Mouse (Mus musculus) liver, embryonic 15.5 days (tissue): ENCODE data around the gene Sema4f. TPM values are rescaled to one million over a fixed set of nuclear protein-coding genes. Genes with fewer than 3 reads are reported as not detected.

Experiments used
- ATAC-seq: fragments of 200-750 bp; cut with Nextera tagmentation; 2 replicates; pipeline ENCODE4 v1.8.0; 2017; ENCODE audit warnings: moderate number of reproducible peaks, mild to moderate bottlenecking, moderate library complexity; ENCODE audit not compliant: insufficient read depth
- H3K27ac ChIP-seq: fragments of 300-500 bp; sonication (generic); replicated peaks from 2 replicates; pipeline ENCODE4 v1.5.1; 2015; ENCODE audit warnings: mild to moderate bottlenecking, inconsistent platforms
- H3K27me3 ChIP-seq: fragments of 300-500 bp; sonication (generic); 2 replicates; pipeline ENCODE4 v1.6.1; 2015; ENCODE audit warnings: mild to moderate bottlenecking, inconsistent platforms
- H3K36me3 ChIP-seq: fragments of 300-500 bp; sonication (generic); replicated peaks from 2 replicates; pipeline ENCODE4 v1.6.1; 2015; ENCODE audit warnings: moderate library complexity, mild to moderate bottlenecking, inconsistent platforms
- H3K4me1 ChIP-seq: fragments of 300-500 bp; sonication (generic); replicated peaks from 2 replicates; pipeline ENCODE4 v1.6.1; 2015; ENCODE audit warnings: inconsistent platforms
- H3K4me2 ChIP-seq: fragments of 300-500 bp; sonication (generic); 2 replicates; pipeline ENCODE4 v1.6.1; 2015; ENCODE audit warnings: moderate library complexity, mild to moderate bottlenecking, inconsistent platforms
- H3K4me3 ChIP-seq: fragments of 300-500 bp; sonication (generic); replicated peaks from 2 replicates; pipeline ENCODE4 v1.5.1; 2015; ENCODE audit warnings: mild to moderate bottlenecking, inconsistent platforms
- H3K9ac ChIP-seq: fragments of 300-500 bp; sonication (generic); 2 replicates; pipeline ENCODE4 v1.6.1; 2015; ENCODE audit warnings: moderate library complexity, mild to moderate bottlenecking, inconsistent platforms
- H3K9me3 ChIP-seq: fragments of 300-500 bp; sonication (generic); replicated peaks from 2 replicates; pipeline ENCODE4 v1.6.1; 2016; ENCODE audit warnings: inconsistent platforms
- WGBS: fragments of 180-500 bp; shearing (Covaris S2); methylation state at CpG from one replicate; pipeline ENCODE4 v1.1.7; 2015; ENCODE audit warnings: mixed read lengths; ENCODE audit not compliant: insufficient replicate concordance; 5-methylcytosine and 5-hydroxymethylcytosine counted together
- polyA plus RNA-seq: library from polyadenylated mRNA; unstranded; fragments of >200 nt; fragmentation: Nextera tagmentation; extraction: Ambion mirVana; gene quantifications from 2 replicates; pipeline ENCODE4 v1.2.1, GENCODE M21; 2015

Gene Sema4f
- polyA plus RNA-seq, 1 experiment from 2014 or later = 0.10 TPM

GRCm38 (mm10) chr6:82891488-82891887, 48.1 kb downstream of the Sema4f start:
- ATAC-seq = no peak
- Histone ChIP-seq H3K27ac (no peak overlapping the region), H3K9me3 (no peaks in the 10 kb centered on the region), H3K4me2 (no peak overlapping the region), H3K27me3 (no peaks in the 10 kb centered on the region), H3K36me3 (no peaks in the 10 kb centered on the region), H3K9ac (no peak overlapping the region), H3K4me1 (no peaks in the 10 kb centered on the region), H3K4me3 (no peak overlapping the region)
- WGBS = 54% methylated on average over 6 of the region's 6 CpGs

GRCm38 (mm10) chr6:82886330-82886729, 53.2 kb downstream of the Sema4f start:
- Histone ChIP-seq H3K4me2 (no peak overlapping the region), H3K4me1 (no peaks in the 10 kb centered on the region), H3K36me3 (no peaks in the 10 kb centered on the region), H3K9ac (no peak overlapping the region), H3K4me3 (no peak overlapping the region), H3K9me3 (no peaks in the 10 kb centered on the region), H3K27me3 (no peaks in the 10 kb centered on the region), H3K27ac (no peak overlapping the region)
- ATAC-seq = no peak
- WGBS = 79% methylated on average over 4 of the region's 4 CpGs

GRCm38 (mm10) chr6:82885909-82886308, 53.7 kb downstream of the Sema4f start:
- Histone ChIP-seq H3K27me3 (no peaks in the 10 kb centered on the region), H3K4me1 (no peaks in the 10 kb centered on the region), H3K4me3 (no peak overlapping the region), H3K9ac (no peak overlapping the region), H3K36me3 (no peaks in the 10 kb centered on the region), H3K9me3 (no peaks in the 10 kb centered on the region), H3K4me2 (no peak overlapping the region), H3K27ac (no peak overlapping the region)
- 66% methylated on average over 4 of the region's 4 CpGs for WGBS
- no peak for ATAC-seq

GRCm38 (mm10) chr6:82885441-82885840, 54.1 kb downstream of the Sema4f start:
- 62% methylated on average over 2 of the region's 2 CpGs for WGBS
- no peak for ATAC-seq
- Histone ChIP-seq H3K4me3 (no peak overlapping the region), H3K36me3 (no peaks in the 10 kb centered on the region), H3K9me3 (no peaks in the 10 kb centered on the region), H3K9ac (no peak overlapping the region), H3K4me1 (no peaks in the 10 kb centered on the region), H3K4me2 (no peak overlapping the region), H3K27ac (no peak overlapping the region), H3K27me3 (no peaks in the 10 kb centered on the region)

GRCm38 (mm10) chr6:82884570-82884969, 55.0 kb downstream of the Sema4f start:
- no peaks in the 10 kb centered on the region for H3K27me3 ChIP-seq
- no peak overlapping the region for H3K27ac ChIP-seq
- H3K4me3 ChIP-seq = no peak overlapping the region
- no peaks in the 10 kb centered on the region for H3K36me3 ChIP-seq
- no peaks in the 10 kb centered on the region for H3K4me1 ChIP-seq
- 16% methylated on average over 3 of the region's 3 CpGs for WGBS
- no peak for ATAC-seq
- H3K4me2 ChIP-seq = no peak overlapping the region
- no peaks in the 10 kb centered on the region for H3K9me3 ChIP-seq
- H3K9ac ChIP-seq = no peak overlapping the region

- 45% methylated on average over 21 of the region's 21 CpGs for WGBS
Observed at GRCm38 (mm10) chr6:82881485-82882096, 58.0 kb downstream of the Sema4f start.

GRCm38 (mm10) chr6:82880807-82881206, 58.8 kb downstream of the Sema4f start:
- Histone ChIP-seq H3K9ac (no peak overlapping the region), H3K4me3 (no peak overlapping the region), H3K4me1 (no peaks in the 10 kb centered on the region), H3K27ac (no peak overlapping the region), H3K4me2 (no peak overlapping the region), H3K27me3 (no peaks in the 10 kb centered on the region), H3K36me3 (no peaks in the 10 kb centered on the region), H3K9me3 (no peaks in the 10 kb centered on the region)
- ATAC-seq = no peak
- WGBS = 54% methylated on average over 3 of the region's 3 CpGs

More at GRCm38 (mm10) chr6:82881485-82882096, 58.0 kb downstream of the Sema4f start:
- no peak for ATAC-seq
- Histone ChIP-seq H3K4me2 (no peak overlapping the region), H3K4me3 (no peak overlapping the region), H3K9ac (no peak overlapping the region), H3K4me1 (no peaks in the 10 kb centered on the region), H3K9me3 (no peaks in the 10 kb centered on the region), H3K27ac (no peak overlapping the region), H3K27me3 (no peaks in the 10 kb centered on the region), H3K36me3 (no peaks in the 10 kb centered on the region)

- Histone ChIP-seq H3K9me3 (no peaks in the 10 kb centered on the region), H3K4me1 (no peaks in the 10 kb centered on the region), H3K9ac (no peak overlapping the region), H3K36me3 (no peaks in the 10 kb centered on the region), H3K4me3 (no peak overlapping the region), H3K27me3 (no peaks in the 10 kb centered on the region), H3K27ac (no peak overlapping the region), H3K4me2 (no peak overlapping the region)
- 68% methylated on average over 11 of the region's 11 CpGs for WGBS
- no peak for ATAC-seq
Observed at GRCm38 (mm10) chr6:82879463-82880089, 60.0 kb downstream of the Sema4f start.

- no peaks in the 10 kb centered on the region for H3K9me3 ChIP-seq
- H3K9ac ChIP-seq = no peak overlapping the region
- 44% methylated on average over 6 of the region's 6 CpGs for WGBS
- no peak overlapping the region for H3K4me3 ChIP-seq
- H3K27ac ChIP-seq = no peak overlapping the region
- ATAC-seq = no peak
- no peaks in the 10 kb centered on the region for H3K36me3 ChIP-seq
- no peak overlapping the region for H3K4me2 ChIP-seq
- no peaks in the 10 kb centered on the region for H3K27me3 ChIP-seq
- peaks cover 9% of the 10 kb centered on the region; the same call in 1 of the 2 replicates for H3K4me1 ChIP-seq
Observed at GRCm38 (mm10) chr6:82875509-82875935, 64.0 kb downstream of the Sema4f start.

GRCm38 (mm10) chr6:82872332-82872707, 67.2 kb downstream of the Sema4f start:
- Histone ChIP-seq H3K27ac (no peak overlapping the region), H3K4me1 (peaks cover 9% of the 10 kb centered on the region; the same call in 1 of the 2 replicates), H3K4me3 (no peak overlapping the region), H3K27me3 (no peaks in the 10 kb centered on the region), H3K9me3 (no peaks in the 10 kb centered on the region), H3K4me2 (no peak overlapping the region), H3K9ac (no peak overlapping the region), H3K36me3 (no peaks in the 10 kb centered on the region)
- no peak for ATAC-seq
- 16% methylated on average over 6 of the region's 6 CpGs for WGBS

- H3K27ac ChIP-seq = no peak overlapping the region
- H3K4me1 ChIP-seq = peaks cover 9% of the 10 kb centered on the region; the same call in 1 of the 2 replicates
- H3K27me3 ChIP-seq = no peaks in the 10 kb centered on the region
- no peak for ATAC-seq
- H3K4me2 ChIP-seq = no peak overlapping the region
- WGBS = 4% methylated on average over 5 of the region's 5 CpGs
- H3K9ac ChIP-seq = no peak overlapping the region
- no peaks in the 10 kb centered on the region for H3K36me3 ChIP-seq
- H3K4me3 ChIP-seq = no peak overlapping the region
- no peaks in the 10 kb centered on the region for H3K9me3 ChIP-seq
Observed at GRCm38 (mm10) chr6:82871632-82872331, 67.8 kb downstream of the Sema4f start.
